Mouse (Mus musculus): ENCODE measurements at regions not wholly inside any gene's neighbourhood (a gene's known extent, or its start where the extent isn't known, plus 50 kb on each side); places are given as distances from the start of the nearest gene placed in this dataset.

DNA sequence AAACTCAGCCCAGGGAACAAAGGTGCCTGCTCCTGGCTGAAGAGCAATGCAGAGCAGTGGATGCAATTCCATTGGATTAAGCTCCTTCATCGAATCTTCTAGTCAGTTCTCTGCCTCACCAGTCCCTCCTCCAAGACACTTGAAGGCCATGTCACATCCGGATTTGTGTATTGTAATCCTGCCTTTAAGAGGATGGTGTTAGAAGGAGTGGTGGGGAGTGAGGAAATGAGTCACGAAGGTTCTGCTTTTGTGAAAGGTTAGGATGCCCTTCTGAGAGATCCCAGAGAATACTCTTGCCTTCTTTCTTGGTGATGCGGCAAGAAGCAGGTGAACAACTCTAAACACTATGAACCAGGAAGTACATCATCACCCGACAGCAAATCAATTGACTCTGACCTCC, 636.4 kb upstream of the Sall1 start:
- no peak overlapping the region for H3K4me3 ChIP-seq (ENCODE audit: insufficient read depth, low read length)
- TF ChIP-seq POLR2A (IDR thresholded peaks at IDR 0.05; ENCODE audit: low read depth, low read length) (no peak), CTCF (IDR thresholded peaks at IDR 0.05; ENCODE audit: borderline replicate concordance, insufficient read depth, low read length) (no peak)
- H3K4me1 ChIP-seq (ENCODE audit: control insufficient read depth, insufficient read depth, low read length): no peaks in the 10 kb centered on the region
- no peak overlapping the region for H3K27ac ChIP-seq (ENCODE audit: insufficient read depth, low read length)

DNA sequence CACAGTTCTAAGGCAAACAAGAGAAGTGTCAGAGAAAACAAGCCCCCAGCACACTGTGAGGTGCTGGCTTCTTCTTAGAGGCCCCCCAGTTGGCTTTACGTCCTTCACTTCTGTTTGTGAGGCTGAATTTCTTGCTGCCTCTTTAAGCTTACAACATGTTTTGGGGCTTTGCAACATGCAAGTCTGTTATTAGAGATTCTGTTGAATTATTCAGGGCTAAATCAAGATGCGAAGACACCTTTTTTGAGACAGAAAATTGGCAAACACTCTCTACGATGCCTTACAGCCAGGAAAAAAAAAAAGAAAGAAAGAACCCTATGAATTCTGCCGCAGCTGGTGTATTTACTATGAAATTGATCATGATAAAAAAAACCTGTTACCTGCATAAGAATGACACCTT, 635.6 kb upstream of the Sall1 start:
- Histone ChIP-seq H3K4me1 (ENCODE audit: control insufficient read depth, insufficient read depth, low read length) (no peaks in the 10 kb centered on the region), H3K4me3 (ENCODE audit: insufficient read depth, low read length) (no peak overlapping the region), H3K27ac (ENCODE audit: insufficient read depth, low read length) (no peak overlapping the region)
- TF ChIP-seq CTCF (IDR thresholded peaks at IDR 0.05; ENCODE audit: borderline replicate concordance, insufficient read depth, low read length) (no peak), POLR2A (IDR thresholded peaks at IDR 0.05; ENCODE audit: low read depth, low read length) (no peak)

DNA sequence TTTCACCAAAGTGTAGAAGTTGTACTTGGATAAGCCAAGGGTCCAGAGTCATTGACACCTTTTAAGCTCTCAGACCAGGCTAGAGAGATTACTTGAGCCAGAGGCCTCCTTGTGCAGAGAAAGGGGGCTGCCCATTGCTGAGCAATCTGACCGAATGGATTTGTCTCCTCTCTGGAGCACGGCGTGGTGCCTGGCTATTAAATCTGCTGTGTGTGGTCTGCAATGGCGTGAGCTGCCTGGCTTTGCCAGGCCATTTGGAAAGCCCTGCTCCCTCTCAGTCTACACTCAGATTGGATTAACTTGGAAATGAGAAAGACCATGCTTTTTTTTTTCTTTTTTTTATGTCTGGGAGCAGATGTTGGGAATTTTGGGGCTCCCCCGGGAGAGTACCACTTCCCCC, 633.3 kb upstream of the Sall1 start:
- Histone ChIP-seq H3K4me3 (ENCODE audit: insufficient read depth, low read length) (no peak overlapping the region), H3K4me1 (ENCODE audit: control insufficient read depth, insufficient read depth, low read length) (no peaks in the 10 kb centered on the region), H3K27ac (ENCODE audit: insufficient read depth, low read length) (no peak overlapping the region)
- TF ChIP-seq CTCF (IDR thresholded peaks at IDR 0.05; ENCODE audit: borderline replicate concordance, insufficient read depth, low read length) (no peak), POLR2A (IDR thresholded peaks at IDR 0.05; ENCODE audit: low read depth, low read length) (no peak)

DNA sequence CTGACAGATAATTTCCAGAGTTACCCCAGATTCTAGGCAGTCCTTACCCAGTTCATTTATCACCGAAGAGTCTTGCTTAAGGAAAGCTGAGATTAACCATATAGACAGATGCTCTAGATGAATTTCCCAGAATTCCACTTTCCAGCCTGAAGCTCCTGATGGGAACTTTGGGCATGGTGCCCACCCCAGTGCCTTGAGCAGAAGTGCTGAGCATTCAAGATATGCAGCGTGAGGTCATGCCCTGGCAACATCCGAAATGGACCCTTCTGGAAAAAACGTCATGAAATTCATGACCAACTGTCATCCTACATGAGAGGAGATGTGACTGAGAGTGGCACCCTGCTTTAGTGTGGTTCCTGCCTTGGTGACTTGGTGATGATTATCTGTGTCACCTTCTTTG, 629.9 kb upstream of the Sall1 start:
- no peak overlapping the region for H3K27ac ChIP-seq (ENCODE audit: insufficient read depth, low read length)
- no peak for TF ChIP-seq CTCF (IDR thresholded peaks at IDR 0.05; ENCODE audit: borderline replicate concordance, insufficient read depth, low read length)
- H3K4me1 ChIP-seq (ENCODE audit: control insufficient read depth, insufficient read depth, low read length): no peaks in the 10 kb centered on the region
- no peak overlapping the region for H3K4me3 ChIP-seq (ENCODE audit: insufficient read depth, low read length)

DNA sequence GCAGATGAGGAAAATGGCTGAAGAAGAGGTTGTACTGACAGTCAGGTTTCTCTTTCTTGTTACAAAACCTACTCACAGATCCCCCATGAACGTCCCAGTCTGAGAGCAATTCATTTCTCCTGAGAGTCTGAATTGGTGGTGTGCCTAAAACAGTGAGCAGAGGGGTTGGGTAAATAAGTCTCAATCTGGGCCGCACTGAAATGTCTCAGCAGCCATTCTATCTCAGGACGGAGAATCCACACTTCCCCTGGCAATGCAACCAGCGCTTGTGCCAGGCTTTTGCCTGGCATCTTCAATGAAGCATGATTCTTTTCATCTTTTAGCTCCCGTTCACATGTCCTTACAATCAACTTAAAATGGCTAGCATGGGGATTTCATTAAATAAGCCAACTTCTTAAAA, 628.7 kb upstream of the Sall1 start:
- H3K4me1 ChIP-seq (ENCODE audit: control insufficient read depth, insufficient read depth, low read length): no peaks in the 10 kb centered on the region
- no peak overlapping the region for H3K27ac ChIP-seq (ENCODE audit: insufficient read depth, low read length)
- no peak overlapping the region for H3K4me3 ChIP-seq (ENCODE audit: insufficient read depth, low read length)
- no peak for TF ChIP-seq POLR2A (IDR thresholded peaks at IDR 0.05; ENCODE audit: low read depth, low read length)
- no peak for TF ChIP-seq CTCF (IDR thresholded peaks at IDR 0.05; ENCODE audit: borderline replicate concordance, insufficient read depth, low read length)

DNA sequence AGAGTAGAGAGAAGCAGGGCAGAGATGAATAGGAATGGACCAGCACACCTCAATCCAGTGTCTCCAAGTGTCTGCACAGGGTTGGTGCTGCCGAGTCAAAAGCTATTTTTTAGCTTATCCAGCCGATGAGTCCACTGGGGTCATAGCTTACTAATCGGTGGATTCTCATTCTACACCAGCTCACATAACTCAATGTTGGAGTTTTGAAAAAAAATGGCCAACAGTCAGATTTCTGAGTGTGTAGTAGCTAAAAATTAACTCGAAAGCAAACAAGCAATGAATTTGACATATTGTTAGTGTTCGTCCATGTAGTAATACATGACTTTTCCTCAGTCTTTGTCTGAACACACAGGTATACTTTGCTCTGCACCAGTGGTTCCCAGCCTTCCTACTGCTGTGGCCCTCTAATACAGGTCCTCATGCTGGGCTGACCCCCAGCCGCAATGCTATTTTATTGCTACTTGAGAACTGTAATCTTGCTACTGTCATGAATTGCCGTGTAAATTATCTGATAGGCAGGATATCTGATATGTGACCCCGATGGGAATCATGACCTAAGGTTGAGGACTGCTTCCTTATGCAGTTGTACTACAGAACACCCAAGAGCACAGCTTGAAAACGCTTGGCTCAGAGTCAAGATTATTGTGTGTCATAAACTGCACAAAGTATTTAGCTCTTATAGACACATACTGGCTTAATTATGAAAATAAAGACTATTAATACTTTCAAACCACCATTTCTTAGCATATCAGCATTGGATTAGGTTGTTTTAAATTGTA, 621.1 kb upstream of the Sall1 start:
- H3K4me1 ChIP-seq (ENCODE audit: control insufficient read depth, insufficient read depth, low read length): peaks cover 5% of the 10 kb centered on the region
- TF ChIP-seq CTCF (IDR thresholded peaks at IDR 0.05; ENCODE audit: borderline replicate concordance, insufficient read depth, low read length) (no peak), POLR2A (IDR thresholded peaks at IDR 0.05; ENCODE audit: low read depth, low read length) (no peak)
- no peak overlapping the region for H3K4me3 ChIP-seq (ENCODE audit: insufficient read depth, low read length)
- H3K27ac ChIP-seq (ENCODE audit: insufficient read depth, low read length): no peak overlapping the region

DNA sequence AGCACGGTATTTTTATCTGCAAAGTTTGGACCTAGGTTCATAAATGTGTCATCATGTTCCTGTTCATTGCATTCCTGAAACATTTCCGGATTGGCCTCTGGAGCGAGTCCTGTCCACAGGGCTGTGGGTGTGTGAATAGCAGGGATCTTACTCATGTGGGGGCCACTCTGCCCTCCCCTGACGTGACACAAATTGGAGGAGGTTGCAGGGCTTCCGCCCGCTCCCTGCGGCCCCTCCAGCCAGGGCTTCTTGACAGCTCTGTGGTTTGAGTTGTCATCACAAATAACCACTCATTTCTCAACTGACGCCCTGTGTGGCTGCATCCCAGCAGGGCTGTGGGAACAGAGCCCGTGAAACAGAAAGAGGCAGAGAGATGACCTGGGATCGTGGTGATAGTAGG, 619.9 kb upstream of the Sall1 start:
- H3K4me1 ChIP-seq (ENCODE audit: control insufficient read depth, insufficient read depth, low read length): peaks cover 5% of the 10 kb centered on the region
- H3K27ac ChIP-seq (ENCODE audit: insufficient read depth, low read length): no peak overlapping the region
- no peak overlapping the region for H3K4me3 ChIP-seq (ENCODE audit: insufficient read depth, low read length)
- TF ChIP-seq POLR2A (IDR thresholded peaks at IDR 0.05; ENCODE audit: low read depth, low read length) (no peak), CTCF (IDR thresholded peaks at IDR 0.05; ENCODE audit: borderline replicate concordance, insufficient read depth, low read length) (no peak)

DNA sequence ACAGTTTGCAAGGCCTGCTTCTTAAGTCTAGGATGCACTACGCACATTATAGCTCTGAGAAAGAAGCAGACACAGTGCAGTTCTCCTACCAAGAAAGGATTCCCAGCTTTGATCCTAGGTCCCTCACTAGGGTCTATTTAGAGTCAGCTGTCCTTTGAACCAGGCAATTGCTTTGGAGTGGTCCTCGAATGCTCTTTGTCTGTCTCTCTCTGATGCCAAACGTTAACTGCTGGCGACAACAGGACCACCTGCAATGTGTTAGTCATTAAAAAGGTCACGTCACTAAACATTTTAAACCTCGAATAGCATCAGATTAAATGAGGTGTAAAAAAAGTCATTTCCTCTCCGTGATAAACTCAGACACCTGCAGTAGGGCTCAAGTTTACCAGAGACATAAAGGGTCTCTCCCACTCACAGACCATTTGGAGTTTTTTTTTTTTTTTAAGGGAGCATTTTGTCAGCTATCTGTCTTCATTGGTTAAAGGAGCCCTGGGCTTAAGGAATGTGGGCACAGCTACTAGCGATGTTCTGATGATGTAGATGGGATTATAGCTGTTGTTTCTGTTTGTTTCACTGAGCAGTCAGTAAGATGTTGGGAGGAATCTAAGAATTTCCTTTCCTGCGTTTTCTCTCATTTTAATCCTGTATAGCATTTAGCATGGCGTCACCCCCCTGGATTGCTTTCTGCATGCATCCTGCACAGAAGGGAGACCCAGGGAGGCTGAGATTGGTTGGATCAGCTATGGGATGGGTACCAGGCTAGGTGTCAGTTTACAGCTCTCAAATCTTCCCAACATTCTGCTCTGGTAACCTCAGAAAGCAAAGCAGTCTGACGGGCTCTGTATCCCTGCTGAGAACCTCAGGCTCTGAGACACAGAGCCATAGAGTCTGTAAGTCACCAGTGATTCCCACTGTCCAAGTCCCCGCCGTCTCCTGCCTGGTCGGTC, 615.3 kb upstream of the Sall1 start:
- peaks cover 5% of the 10 kb centered on the region for H3K4me1 ChIP-seq (ENCODE audit: control insufficient read depth, insufficient read depth, low read length)
- no peak overlapping the region for H3K4me3 ChIP-seq (ENCODE audit: insufficient read depth, low read length)
- TF ChIP-seq POLR2A (IDR thresholded peaks at IDR 0.05; ENCODE audit: low read depth, low read length) (no peak), CTCF (IDR thresholded peaks at IDR 0.05; ENCODE audit: borderline replicate concordance, insufficient read depth, low read length) (no peak)
- no peak overlapping the region for H3K27ac ChIP-seq (ENCODE audit: insufficient read depth, low read length)

DNA sequence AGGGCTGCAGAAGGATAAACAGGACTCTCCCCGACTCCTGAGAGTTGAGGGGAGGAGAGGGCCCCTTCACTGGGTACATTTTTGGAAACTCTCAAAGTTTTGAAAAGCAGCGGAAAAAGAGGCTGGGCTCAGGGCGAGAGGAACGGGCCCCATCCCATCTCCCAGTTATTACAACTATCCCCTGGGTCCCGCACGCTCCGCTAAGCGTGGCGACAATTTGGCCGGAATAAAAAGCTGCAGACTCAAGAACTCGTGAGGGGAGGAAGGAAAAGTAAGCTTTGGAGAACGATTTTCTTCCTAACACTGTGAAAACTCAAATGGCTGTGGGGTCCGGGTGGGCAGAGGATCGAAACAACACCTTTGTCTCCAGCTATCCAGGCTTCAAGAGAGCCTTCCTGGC, 611.4 kb upstream of the Sall1 start:
- no peak overlapping the region for H3K27ac ChIP-seq (ENCODE audit: insufficient read depth, low read length)
- no peaks in the 10 kb centered on the region for H3K4me1 ChIP-seq (ENCODE audit: control insufficient read depth, insufficient read depth, low read length)
- H3K4me3 ChIP-seq (ENCODE audit: insufficient read depth, low read length): no peak overlapping the region
- TF ChIP-seq CTCF (IDR thresholded peaks at IDR 0.05; ENCODE audit: borderline replicate concordance, insufficient read depth, low read length) (no peak), POLR2A (IDR thresholded peaks at IDR 0.05; ENCODE audit: low read depth, low read length) (no peak)
